Mouse (Mus musculus): ENCODE results near the gene Hdac1.

GRCm38 (mm10) chr4:129495672-129496562, 46.6 kb downstream of the Hdac1 start:
- no peak for TF ChIP-seq CTCF (IDR thresholded peaks at IDR 0.05; ENCODE audit: borderline replicate concordance, insufficient read depth, low read length)
- no peak for TF ChIP-seq POLR2A (IDR thresholded peaks at IDR 0.05; ENCODE audit: low read depth, low read length)

All from embryonic fibroblast, embryonic 13.5 days (primary cell).